Mouse (Mus musculus) forebrain, embryonic 15.5 days (tissue): ENCODE measurements at regions not wholly inside any gene's neighbourhood (a gene's known extent, or its start where the extent isn't known, plus 50 kb on each side); places are given as distances from the start of the nearest gene placed in this dataset.
A peak's percentile ranks its signal among the peaks of the same experiment; 100 is the strongest.

Source experiments
- ATAC-seq: fragments of 200-750 bp; cut with Nextera tagmentation; replicated peaks from 2 replicates; pipeline ENCODE4 v1.8.0; 2017; ENCODE audit warnings: mild to moderate bottlenecking, moderate TSS enrichment, moderate library complexity
- H3K27ac ChIP-seq: fragments of 300-500 bp; sonication (generic); replicated peaks from 2 replicates; pipeline ENCODE4 v1.5.1; 2015; ENCODE audit warnings: mild to moderate bottlenecking, inconsistent platforms
- H3K27me3 ChIP-seq: fragments of 300-500 bp; sonication (generic); 2 replicates; pipeline ENCODE4 v1.6.1; 2015; ENCODE audit warnings: inconsistent platforms
- H3K36me3 ChIP-seq: fragments of 300-500 bp; sonication (generic); 2 replicates; pipeline ENCODE4 v1.6.1; 2015; ENCODE audit warnings: mild to moderate bottlenecking, inconsistent platforms
- H3K4me1 ChIP-seq: fragments of 300-500 bp; sonication (generic); 2 replicates; pipeline ENCODE4 v1.6.1; 2015; ENCODE audit warnings: inconsistent platforms
- H3K4me2 ChIP-seq: fragments of 300-500 bp; sonication (generic); replicated peaks from 2 replicates; pipeline ENCODE4 v1.6.1; 2015; ENCODE audit warnings: mild to moderate bottlenecking, inconsistent platforms
- H3K4me3 ChIP-seq: fragments of 300-500 bp; sonication (generic); 2 replicates; pipeline ENCODE4 v1.5.1; 2015; ENCODE audit warnings: mild to moderate bottlenecking, inconsistent platforms
- H3K9ac ChIP-seq: fragments of 300-500 bp; sonication (generic); replicated peaks from 2 replicates; pipeline ENCODE4 v1.6.1; 2015; ENCODE audit warnings: mild to moderate bottlenecking, inconsistent platforms
- H3K9me3 ChIP-seq: fragments of 300-500 bp; sonication (generic); 2 replicates; pipeline ENCODE4 v1.6.1; 2016; ENCODE audit warnings: inconsistent platforms
- WGBS: fragments of 180-500 bp; shearing (Covaris S2); methylation state at CpG from one replicate; pipeline ENCODE4 v1.1.7; 2015; ENCODE audit warnings: mixed read lengths; 5-methylcytosine and 5-hydroxymethylcytosine counted together

- no peak for ATAC-seq
- Histone ChIP-seq H3K9me3 (no peaks in the 10 kb centered on the region), H3K27me3 (no peaks in the 10 kb centered on the region), H3K9ac (no peak overlapping the region), H3K4me1 (no peaks in the 10 kb centered on the region), H3K27ac (no peak overlapping the region), H3K4me3 (no peak overlapping the region), H3K4me2 (no peak overlapping the region), H3K36me3 (no peaks in the 10 kb centered on the region)
- 52% methylated on average over 3 of the region's 3 CpGs for WGBS
These were observed 504.3 kb upstream of the Atp10a start for GRCm38 (mm10) chr7:58151713-58152112.

DNA sequence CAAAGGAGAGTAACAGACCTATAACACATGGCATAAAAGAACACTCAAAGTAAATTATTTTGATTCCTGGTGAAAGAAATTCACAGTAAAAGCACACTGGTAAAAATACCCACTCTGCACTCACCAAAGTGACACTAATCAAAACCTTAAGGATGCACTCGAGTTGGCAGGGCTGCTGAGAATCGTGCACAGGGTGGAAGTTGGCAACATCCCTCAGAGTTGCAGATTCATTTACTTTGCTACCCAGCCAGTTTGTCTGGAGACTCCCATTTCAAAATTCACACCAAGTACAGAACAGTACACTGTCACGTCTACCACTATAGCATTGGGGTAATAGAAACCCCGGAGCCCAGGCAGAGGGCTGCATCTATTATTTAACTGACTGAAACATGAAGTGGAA, 471.1 kb upstream of the Atp10a start:
- H3K36me3 ChIP-seq, result no peaks in the 10 kb centered on the region
- WGBS, result 67% methylated on average over 4 of the region's 4 CpGs
- H3K9ac ChIP-seq, result no peak overlapping the region
- no peak overlapping the region for H3K4me2 ChIP-seq
- ATAC-seq, result peak; percentile 41; the same call in 1 of the 2 replicates
- peaks cover 7% of the 10 kb centered on the region for H3K4me1 ChIP-seq
- H3K27ac ChIP-seq, result no peak overlapping the region
- H3K4me3 ChIP-seq, result no peak overlapping the region
- no peaks in the 10 kb centered on the region for H3K9me3 ChIP-seq
- H3K27me3 ChIP-seq, result no peaks in the 10 kb centered on the region

DNA sequence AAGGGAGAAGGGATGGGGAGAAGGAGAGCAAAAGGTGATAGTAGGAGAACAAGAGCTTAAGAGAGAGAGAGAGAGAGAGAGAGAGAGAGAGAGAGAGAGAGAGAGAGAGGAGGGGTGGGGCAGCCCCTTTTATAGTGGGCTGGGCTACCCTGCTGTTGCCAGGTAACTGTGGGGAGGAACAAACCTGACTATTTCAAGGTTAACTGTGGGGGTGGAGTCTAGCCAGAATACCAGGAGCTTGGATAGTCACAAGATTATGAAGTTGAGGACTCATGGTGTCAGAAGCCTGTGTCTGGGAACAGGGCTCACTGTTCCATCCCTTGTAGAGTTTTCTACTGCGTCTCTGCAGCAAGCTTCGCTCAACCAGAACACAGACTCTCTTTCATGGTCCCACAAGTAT, 438.2 kb upstream of the Atp10a start:
- H3K36me3 ChIP-seq, result no peaks in the 10 kb centered on the region
- no peak for ATAC-seq
- H3K27me3 ChIP-seq, result no peaks in the 10 kb centered on the region
- no peaks in the 10 kb centered on the region for H3K4me1 ChIP-seq
- no peak overlapping the region for H3K4me3 ChIP-seq
- WGBS, result 89% methylated on average over 2 of the region's 2 CpGs
- H3K4me2 ChIP-seq, result no peak overlapping the region
- H3K27ac ChIP-seq, result no peak overlapping the region
- H3K9me3 ChIP-seq, result no peaks in the 10 kb centered on the region
- H3K9ac ChIP-seq, result no peak overlapping the region

- no peak overlapping the region for H3K4me2 ChIP-seq
- H3K27me3 ChIP-seq, result no peaks in the 10 kb centered on the region
- H3K27ac ChIP-seq, result no peak overlapping the region
- WGBS, result 35% methylated on average over 1 of the region's 1 CpGs
- H3K4me1 ChIP-seq, result no peaks in the 10 kb centered on the region
- H3K4me3 ChIP-seq, result no peak overlapping the region
- ATAC-seq, result no peak
- no peak overlapping the region for H3K9ac ChIP-seq
- H3K9me3 ChIP-seq, result no peaks in the 10 kb centered on the region
- no peaks in the 10 kb centered on the region for H3K36me3 ChIP-seq
These were observed 431.2 kb upstream of the Atp10a start for GRCm38 (mm10) chr7:58224727-58225126.

DNA sequence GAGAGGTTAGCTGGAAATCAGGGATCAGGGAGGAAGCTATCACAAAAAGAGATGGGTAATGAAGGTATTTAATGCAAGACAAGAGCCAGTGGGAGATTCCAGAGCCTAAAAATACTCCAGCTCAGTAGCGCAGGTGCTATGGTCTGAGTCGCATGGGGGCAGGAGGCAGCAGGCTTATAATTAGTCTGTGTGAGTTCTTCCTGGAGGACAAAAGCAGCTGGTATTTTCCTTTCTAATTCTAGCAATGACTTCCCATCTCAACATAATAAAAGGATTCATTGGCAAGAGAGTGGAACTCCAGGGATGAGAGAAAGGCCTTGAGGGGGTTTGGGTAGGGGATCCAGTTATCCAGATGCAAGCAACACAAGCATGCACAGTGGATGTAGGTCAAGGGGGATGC, 430.3 kb upstream of the Atp10a start:
- Histone ChIP-seq H3K9ac (no peak overlapping the region), H3K27me3 (no peaks in the 10 kb centered on the region), H3K27ac (no peak overlapping the region), H3K36me3 (no peaks in the 10 kb centered on the region), H3K4me2 (no peak overlapping the region), H3K9me3 (no peaks in the 10 kb centered on the region), H3K4me1 (no peaks in the 10 kb centered on the region), H3K4me3 (no peak overlapping the region)
- no peak for ATAC-seq
- WGBS, result 20% methylated on average over 2 of the region's 2 CpGs

- Histone ChIP-seq H3K4me1 (no peaks in the 10 kb centered on the region), H3K27ac (no peak overlapping the region), H3K4me2 (no peak overlapping the region), H3K4me3 (no peak overlapping the region), H3K9ac (no peak overlapping the region), H3K9me3 (no peaks in the 10 kb centered on the region), H3K27me3 (no peaks in the 10 kb centered on the region), H3K36me3 (no peaks in the 10 kb centered on the region)
- WGBS, result 27% methylated on average over 3 of the region's 3 CpGs
- no peak for ATAC-seq
These were observed 425.7 kb upstream of the Atp10a start for GRCm38 (mm10) chr7:58230162-58230681.

- H3K9ac ChIP-seq, result no peak overlapping the region
- ATAC-seq, result no peak
- H3K4me1 ChIP-seq, result no peaks in the 10 kb centered on the region
- H3K4me3 ChIP-seq, result no peak overlapping the region
- H3K27me3 ChIP-seq, result no peaks in the 10 kb centered on the region
- no peak overlapping the region for H3K27ac ChIP-seq
- no peaks in the 10 kb centered on the region for H3K9me3 ChIP-seq
- WGBS, result 84% methylated on average over 3 of the region's 3 CpGs
- H3K36me3 ChIP-seq, result no peaks in the 10 kb centered on the region
- no peak overlapping the region for H3K4me2 ChIP-seq
These were observed 425.0 kb upstream of the Atp10a start for GRCm38 (mm10) chr7:58230943-58231342.

GRCm38 (mm10) chr7:58247261-58247660, 408.7 kb upstream of the Atp10a start:
- Histone ChIP-seq H3K9ac (no peak overlapping the region), H3K9me3 (no peaks in the 10 kb centered on the region), H3K4me1 (no peaks in the 10 kb centered on the region), H3K27me3 (no peaks in the 10 kb centered on the region), H3K4me3 (no peak overlapping the region), H3K36me3 (no peaks in the 10 kb centered on the region), H3K27ac (no peak overlapping the region), H3K4me2 (no peak overlapping the region)
- WGBS, result 47% methylated on average over 3 of the region's 3 CpGs
- ATAC-seq, result no peak
